Mouse (Mus musculus) midbrain, embryonic 16.5 days (tissue): Measurements from ENCODE around the gene Snd1. TPM values are rescaled to one million over a fixed set of nuclear protein-coding genes. Genes with fewer than 3 reads are reported as not detected.

Experiments used
- ATAC-seq: fragments of 200-750 bp; cut with Nextera tagmentation; 2 replicates; pipeline ENCODE4 v1.8.0; 2017; ENCODE audit warnings: moderate TSS enrichment
- H3K27ac ChIP-seq: fragments of 300-500 bp; sonication (generic); 2 replicates; pipeline ENCODE4 v1.5.1; 2014; ENCODE audit warnings: mild to moderate bottlenecking, low read length, mixed read lengths
- H3K27me3 ChIP-seq: fragments of 300-500 bp; sonication (generic); 2 replicates; pipeline ENCODE4 v1.6.1; 2014; ENCODE audit warnings: low read depth, low read length, mixed read lengths; ENCODE audit not compliant: control insufficient read depth, insufficient read depth
- H3K36me3 ChIP-seq: fragments of 300-500 bp; sonication (generic); 2 replicates; pipeline ENCODE4 v1.6.1; 2014; ENCODE audit warnings: mild to moderate bottlenecking, low read length, moderate library complexity, mixed read lengths; ENCODE audit not compliant: control insufficient read depth, insufficient read depth
- H3K4me1 ChIP-seq: fragments of 300-500 bp; sonication (generic); 2 replicates; pipeline ENCODE4 v1.6.1; 2014; ENCODE audit warnings: mild to moderate bottlenecking, low read length, mixed read lengths; ENCODE audit not compliant: control insufficient read depth, insufficient read depth
- H3K4me2 ChIP-seq: fragments of 300-500 bp; sonication (generic); 2 replicates; pipeline ENCODE4 v1.6.1; 2014; ENCODE audit warnings: mild to moderate bottlenecking, low read length, mixed read lengths
- H3K4me3 ChIP-seq: fragments of 300-500 bp; sonication (generic); 2 replicates; pipeline ENCODE4 v1.5.1; 2014; ENCODE audit warnings: low read depth, mild to moderate bottlenecking, low read length, moderate library complexity, mixed read lengths
- H3K9ac ChIP-seq: fragments of 300-500 bp; sonication (generic); 2 replicates; pipeline ENCODE4 v1.6.1; 2014; ENCODE audit warnings: low read depth, low read length, mixed read lengths
- H3K9me3 ChIP-seq: fragments of 300-500 bp; sonication (generic); replicated peaks from 2 replicates; pipeline ENCODE4 v1.6.1; 2014; ENCODE audit warnings: mild to moderate bottlenecking, low read length, mixed read lengths; ENCODE audit not compliant: control insufficient read depth, poor library complexity, severe bottlenecking
- WGBS: fragments of 180-500 bp; shearing (Covaris S2); extraction: QIAGEN DNeasy Blood & Tissue Kit; methylation state at CpG from one replicate; pipeline ENCODE4 v1.1.7; 2014; 5-methylcytosine and 5-hydroxymethylcytosine counted together
- polyA plus RNA-seq: library from polyadenylated mRNA; unstranded; fragments of >200 nt; fragmentation: Nextera tagmentation; extraction: Ambion mirVana; gene quantifications from 2 replicates; pipeline ENCODE4 v1.2.1, GENCODE M21; 2015

Snd1 gene
- polyA plus RNA-seq, 1 experiment from 2014 or later = 82.8 TPM

DNA sequence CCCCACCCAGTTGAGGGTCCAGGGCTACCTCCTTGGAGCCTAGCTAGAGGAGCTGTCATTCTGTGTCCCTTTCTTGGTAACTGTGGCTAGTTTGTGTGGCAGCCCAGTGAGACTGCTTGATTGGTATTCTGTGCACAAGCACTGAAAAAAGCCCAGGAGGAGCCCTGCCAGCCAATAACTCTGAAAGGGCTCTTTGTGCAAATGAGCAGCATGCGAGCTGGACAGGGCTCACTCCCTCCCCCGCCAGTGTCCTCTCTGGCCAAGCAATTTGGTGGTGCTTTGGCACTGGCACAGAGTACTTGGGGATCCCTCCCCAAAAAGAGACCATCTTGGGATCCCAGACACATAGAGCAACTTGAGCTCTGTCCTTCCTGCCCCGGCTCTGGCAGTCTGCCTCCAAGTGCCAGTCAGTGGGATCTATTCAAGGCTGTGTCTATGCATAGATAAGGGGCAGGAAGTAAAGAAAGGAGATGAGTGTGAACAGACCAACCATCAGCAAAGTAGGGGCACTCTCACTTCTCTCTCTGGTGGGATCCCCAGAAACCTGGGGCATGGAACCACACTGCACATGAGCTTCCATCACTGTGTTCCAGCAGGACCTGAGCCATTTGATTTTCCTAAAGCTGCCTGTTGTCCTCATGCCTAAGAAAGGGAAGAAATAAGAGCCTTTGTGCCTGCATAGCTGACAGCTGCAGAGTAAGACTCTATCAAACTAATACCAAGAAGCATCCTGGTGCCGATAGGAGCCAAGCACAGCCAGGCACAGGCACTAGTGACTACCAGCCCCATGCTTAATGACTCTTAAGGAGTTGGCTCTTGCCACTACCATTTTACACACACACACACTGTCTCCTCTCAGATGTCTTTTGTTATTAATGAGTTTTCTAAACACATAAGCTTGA, 367.7 kb downstream of the Snd1 start:
- Histone ChIP-seq H3K4me3 (no peak overlapping the region), H3K4me1 (peaks cover 11% of the 10 kb centered on the region; the same call in 1 of the 2 replicates), H3K4me2 (no peak overlapping the region), H3K27me3 (no peaks in the 10 kb centered on the region), H3K9ac (no peak overlapping the region), H3K27ac (peak overlapping the region; percentile 23), H3K9me3 (no peaks in the 10 kb centered on the region), H3K36me3 (no peaks in the 10 kb centered on the region)
- 29% methylated on average over 4 of the region's 4 CpGs for WGBS
- ATAC-seq = peak; percentile 91

- no peak for ATAC-seq
- Histone ChIP-seq H3K9me3 (no peaks in the 10 kb centered on the region), H3K4me3 (no peak overlapping the region), H3K27ac (no peak overlapping the region), H3K36me3 (no peaks in the 10 kb centered on the region), H3K9ac (no peak overlapping the region), H3K4me1 (peaks cover 24% of the 10 kb centered on the region), H3K4me2 (no peak overlapping the region), H3K27me3 (no peaks in the 10 kb centered on the region)
- WGBS = 30% methylated on average over 4 of the region's 4 CpGs
Measured at GRCm38 (mm10) chr6:28845610-28846009, 370.7 kb downstream of the Snd1 start.

DNA sequence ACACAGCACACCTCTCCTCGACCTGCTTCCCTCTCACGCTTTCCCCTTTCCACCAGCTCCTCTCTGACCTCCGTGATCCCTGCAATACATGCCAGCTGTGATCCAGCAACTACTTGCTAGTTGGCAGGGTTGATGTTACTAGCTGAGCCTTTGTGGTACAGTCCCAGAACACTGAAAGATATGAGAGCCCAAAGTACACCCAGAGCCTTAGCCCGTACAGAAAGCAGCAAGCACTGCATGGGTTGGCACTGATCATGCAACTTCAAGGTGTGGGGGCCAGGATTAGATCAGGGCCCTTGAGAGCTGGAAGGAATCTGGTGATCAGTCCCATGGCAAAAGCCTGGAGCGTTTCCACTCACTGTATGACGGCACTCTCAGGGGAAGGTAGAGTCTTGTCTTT, 372.7 kb downstream of the Snd1 start:
- no peaks in the 10 kb centered on the region for H3K36me3 ChIP-seq
- no peak overlapping the region for H3K27ac ChIP-seq
- H3K27me3 ChIP-seq = no peaks in the 10 kb centered on the region
- H3K4me2 ChIP-seq = no peak overlapping the region
- 59% methylated on average over 6 of the region's 6 CpGs for WGBS
- H3K4me1 ChIP-seq = peaks cover 21% of the 10 kb centered on the region
- ATAC-seq = no peak
- no peak overlapping the region for H3K9ac ChIP-seq
- H3K9me3 ChIP-seq = no peaks in the 10 kb centered on the region
- no peak overlapping the region for H3K4me3 ChIP-seq

DNA sequence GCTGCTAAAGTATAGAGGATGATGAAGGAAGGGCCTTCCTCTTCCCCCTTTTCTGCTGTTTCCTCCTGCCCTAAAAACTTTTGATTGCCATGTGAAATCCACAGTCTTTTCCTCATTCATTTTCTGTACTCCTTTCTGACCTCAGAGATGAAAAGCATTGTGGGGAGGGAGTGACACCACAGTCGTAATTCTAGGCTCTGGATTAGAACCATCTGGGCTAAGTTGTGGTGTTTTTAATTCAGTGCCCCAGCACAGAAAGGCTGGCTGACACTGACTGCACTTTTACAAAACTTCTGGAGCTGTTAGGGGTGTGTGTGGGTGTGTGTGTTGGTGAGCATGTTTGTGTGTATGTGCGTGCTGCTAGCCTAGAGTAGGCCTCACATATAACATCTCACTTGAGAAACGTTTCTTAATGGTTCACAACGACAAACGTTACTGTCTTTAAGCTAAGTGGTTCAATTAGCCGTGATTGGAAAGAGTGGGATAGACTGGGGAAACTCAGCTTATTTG, 373.4 kb downstream of the Snd1 start:
- H3K4me2 ChIP-seq = no peak overlapping the region
- WGBS = 79% methylated on average over 6 of the region's 6 CpGs
- peaks cover 25% of the 10 kb centered on the region for H3K4me1 ChIP-seq
- H3K9me3 ChIP-seq = no peaks in the 10 kb centered on the region
- no peaks in the 10 kb centered on the region for H3K27me3 ChIP-seq
- H3K4me3 ChIP-seq = no peak overlapping the region
- H3K27ac ChIP-seq = no peak overlapping the region
- no peaks in the 10 kb centered on the region for H3K36me3 ChIP-seq
- ATAC-seq = no peak
- H3K9ac ChIP-seq = no peak overlapping the region

- no peak for ATAC-seq
Measured at GRCm38 (mm10) chr6:28848891-28849290, 374.0 kb downstream of the Snd1 start.

GRCm38 (mm10) chr6:28849317-28849716, 374.4 kb downstream of the Snd1 start:
- H3K36me3 ChIP-seq = no peaks in the 10 kb centered on the region
- no peak for ATAC-seq
- no peak overlapping the region for H3K27ac ChIP-seq
- no peaks in the 10 kb centered on the region for H3K27me3 ChIP-seq
- no peak overlapping the region for H3K9ac ChIP-seq
- no peaks in the 10 kb centered on the region for H3K9me3 ChIP-seq
- peaks cover 34% of the 10 kb centered on the region for H3K4me1 ChIP-seq
- H3K4me2 ChIP-seq = no peak overlapping the region
- H3K4me3 ChIP-seq = no peak overlapping the region
- 36% methylated on average over 3 of the region's 3 CpGs for whole genome bisulfite sequencing

More at GRCm38 (mm10) chr6:28848891-28849290, 374.0 kb downstream of the Snd1 start:
- H3K4me1 ChIP-seq = peaks cover 29% of the 10 kb centered on the region
- no peak overlapping the region for H3K9ac ChIP-seq
- H3K4me2 ChIP-seq = no peak overlapping the region
- H3K36me3 ChIP-seq = no peaks in the 10 kb centered on the region
- H3K9me3 ChIP-seq = no peaks in the 10 kb centered on the region
- no peak overlapping the region for H3K4me3 ChIP-seq
- no peak overlapping the region; the same call in 1 of the 2 replicates for H3K27ac ChIP-seq
- 49% methylated on average over 9 of the region's 9 CpGs for WGBS
- H3K27me3 ChIP-seq = no peaks in the 10 kb centered on the region

- ATAC-seq = no peak
- Histone ChIP-seq H3K27ac (no peak overlapping the region), H3K9me3 (no peaks in the 10 kb centered on the region), H3K4me2 (no peak overlapping the region), H3K27me3 (no peaks in the 10 kb centered on the region), H3K4me1 (peaks cover 38% of the 10 kb centered on the region), H3K36me3 (no peaks in the 10 kb centered on the region), H3K4me3 (no peak overlapping the region), H3K9ac (no peak overlapping the region)
- 90% methylated on average over 9 of the region's 9 CpGs for WGBS
Measured at GRCm38 (mm10) chr6:28850326-28850900, 375.5 kb downstream of the Snd1 start.

DNA sequence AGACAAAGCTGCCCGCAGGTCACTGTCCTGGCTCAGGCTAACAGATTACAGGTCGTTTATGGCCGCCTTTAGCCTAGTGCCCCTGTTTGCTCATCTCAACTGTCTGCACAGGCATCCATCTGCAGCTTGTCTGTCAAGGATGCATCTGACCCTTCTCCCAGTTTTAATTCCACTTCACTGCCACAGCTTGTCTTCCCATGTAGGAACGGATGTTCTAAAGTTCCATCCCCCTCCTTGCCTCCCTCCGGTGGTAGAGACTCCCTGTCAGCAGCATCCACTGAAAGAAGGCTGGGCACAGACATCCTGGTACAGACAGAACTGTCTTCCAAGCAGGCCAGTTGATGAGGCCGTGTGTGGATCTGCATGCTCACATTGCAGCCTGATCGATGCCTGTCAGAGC, 377.4 kb downstream of the Snd1 start:
- 59% methylated on average over 7 of the region's 7 CpGs for WGBS
- H3K36me3 ChIP-seq = no peaks in the 10 kb centered on the region
- peaks cover 37% of the 10 kb centered on the region for H3K4me1 ChIP-seq
- no peaks in the 10 kb centered on the region for H3K27me3 ChIP-seq
- no peak for ATAC-seq
- no peak overlapping the region for H3K27ac ChIP-seq
- no peak overlapping the region for H3K9ac ChIP-seq
- no peak overlapping the region for H3K4me2 ChIP-seq
- H3K4me3 ChIP-seq = no peak overlapping the region
- H3K9me3 ChIP-seq = no peaks in the 10 kb centered on the region

- Histone ChIP-seq H3K4me3 (no peak overlapping the region), H3K27ac (peak overlapping the region; percentile 69), H3K4me2 (no peak overlapping the region), H3K36me3 (no peaks in the 10 kb centered on the region), H3K9me3 (no peaks in the 10 kb centered on the region), H3K4me1 (peaks cover 33% of the 10 kb centered on the region), H3K9ac (no peak overlapping the region), H3K27me3 (no peaks in the 10 kb centered on the region)
- 25% methylated on average over 3 of the region's 3 CpGs for WGBS
- ATAC-seq = no peak
Measured at GRCm38 (mm10) chr6:28853164-28853563, 378.2 kb downstream of the Snd1 start.
